Mouse (Mus musculus) cortical plate, adult 2 months (tissue): ENCODE measurements around the gene Fam198b. TPM values are rescaled to one million over a fixed set of nuclear protein-coding genes. Genes with fewer than 3 reads are reported as not detected.

Experiments
- H3K27ac ChIP-seq: fragments of 200-500 bp; 2 replicates; pipeline ENCODE4 v1.5.1; 2012; ENCODE audit warnings: low read length, control low read depth, inconsistent platforms; ENCODE audit not compliant: insufficient read depth
- H3K4me1 ChIP-seq: fragments of 200-500 bp; 2 replicates; pipeline ENCODE4 v1.6.1; 2011; ENCODE audit warnings: low read length; ENCODE audit not compliant: control insufficient read depth, insufficient read depth
- H3K4me3 ChIP-seq: fragments of 200-500 bp; 2 replicates; pipeline ENCODE4 v1.5.1; 2011; ENCODE audit warnings: mild to moderate bottlenecking, low read length, control low read depth; ENCODE audit not compliant: insufficient read depth
- CTCF ChIP-seq: fragments of 200-500 bp; IDR thresholded peaks from 2 replicates; pipeline ENCODE4 v1.5.1; 2011; ENCODE audit warnings: mild to moderate bottlenecking, control low read depth, low read length; ENCODE audit not compliant: insufficient read depth; ENCODE audit errors: extremely low read depth
- POLR2A ChIP-seq: fragments of 200-500 bp; IDR thresholded peaks from 2 replicates; pipeline ENCODE4 v1.6.1; 2011; ENCODE audit warnings: mild to moderate bottlenecking, low read length, control low read depth; ENCODE audit not compliant: insufficient read depth; ENCODE audit errors: extremely low read depth
- polyA plus RNA-seq: library from polyadenylated mRNA; depleted of rRNA; stranded (reverse); fragments of >200 nt; gene quantifications from 2 replicates; pipeline ENCODE4 v1.2.3, GENCODE M21; 2012

The Fam198b gene
- polyA plus RNA-seq, 1 experiment, result 2.4 TPM

DNA sequence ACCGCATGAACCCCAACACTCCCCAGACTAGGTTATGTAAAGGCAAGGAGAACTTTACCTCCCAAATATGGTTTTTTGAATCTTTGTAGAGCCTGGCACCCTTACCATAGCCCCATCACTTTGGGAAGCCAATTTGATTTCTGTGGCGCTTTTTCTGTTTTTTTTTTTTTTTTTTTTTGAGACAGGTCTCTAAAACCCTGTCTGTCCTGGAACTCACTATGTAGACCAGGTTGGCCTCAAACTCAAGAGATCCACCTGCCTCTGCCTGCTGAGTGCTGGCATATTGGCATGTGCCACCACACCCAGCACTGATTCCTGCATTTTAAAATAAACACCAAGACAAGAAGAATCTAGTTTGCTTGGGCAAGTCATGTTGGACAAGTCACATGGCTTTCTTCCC is 16.2 kb downstream of the Fam198b start:
- no peak overlapping the region for H3K4me3 ChIP-seq
- H3K27ac ChIP-seq, result no peak overlapping the region
- peaks cover 7% of the 10 kb centered on the region for H3K4me1 ChIP-seq
- no peak for TF ChIP-seq CTCF
- no peak for TF ChIP-seq POLR2A

DNA sequence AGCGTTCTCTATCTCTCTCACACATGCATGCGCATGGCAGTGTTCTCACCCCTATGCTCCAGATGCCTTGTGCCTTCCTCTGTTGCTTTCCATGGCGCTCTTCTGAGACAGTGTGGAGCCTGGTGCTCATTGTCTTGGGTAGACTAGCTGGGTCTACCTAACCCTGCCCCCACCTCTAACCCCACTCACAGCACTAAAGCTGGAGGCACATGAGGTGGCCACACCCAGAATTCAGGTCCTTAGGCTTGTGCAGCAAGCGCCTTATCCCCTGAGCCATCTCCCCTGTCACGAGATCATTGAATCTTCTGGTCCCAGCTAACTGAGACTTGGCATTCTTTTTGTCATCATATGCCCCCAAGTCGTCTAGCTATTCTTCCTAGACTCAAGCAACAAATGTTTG is 17.0 kb downstream of the Fam198b start:
- H3K4me1 ChIP-seq, result peaks cover 7% of the 10 kb centered on the region
- TF ChIP-seq CTCF, result no peak
- TF ChIP-seq POLR2A, result no peak
- no peak overlapping the region for H3K27ac ChIP-seq

DNA sequence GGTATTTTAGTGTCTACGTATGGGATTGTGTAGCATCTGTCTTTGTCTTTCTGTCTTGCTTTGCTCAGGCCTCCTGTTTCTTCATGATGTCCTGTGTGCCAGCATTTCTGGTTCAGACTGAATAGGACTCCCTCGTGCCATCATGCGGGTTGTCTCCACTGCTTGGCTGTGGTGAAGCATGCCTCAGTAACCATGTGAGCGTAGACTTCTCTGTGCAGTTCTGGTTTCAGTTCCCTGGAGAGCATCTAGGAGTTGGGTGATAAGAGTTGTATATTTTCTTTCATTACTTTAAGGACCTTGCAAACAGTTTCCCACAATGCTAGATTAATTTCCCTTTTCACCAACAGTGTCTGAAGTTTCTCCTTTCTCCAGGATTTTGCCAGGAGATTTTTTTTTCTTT is 17.4 kb downstream of the Fam198b start:
- TF ChIP-seq CTCF (no peak), POLR2A (no peak)
- Histone ChIP-seq H3K4me1 (peaks cover 7% of the 10 kb centered on the region), H3K4me3 (no peak overlapping the region), H3K27ac (no peak overlapping the region)

More for the DNA sequence above, 17.0 kb downstream of the Fam198b start:
- H3K4me3 ChIP-seq, result no peak overlapping the region

DNA sequence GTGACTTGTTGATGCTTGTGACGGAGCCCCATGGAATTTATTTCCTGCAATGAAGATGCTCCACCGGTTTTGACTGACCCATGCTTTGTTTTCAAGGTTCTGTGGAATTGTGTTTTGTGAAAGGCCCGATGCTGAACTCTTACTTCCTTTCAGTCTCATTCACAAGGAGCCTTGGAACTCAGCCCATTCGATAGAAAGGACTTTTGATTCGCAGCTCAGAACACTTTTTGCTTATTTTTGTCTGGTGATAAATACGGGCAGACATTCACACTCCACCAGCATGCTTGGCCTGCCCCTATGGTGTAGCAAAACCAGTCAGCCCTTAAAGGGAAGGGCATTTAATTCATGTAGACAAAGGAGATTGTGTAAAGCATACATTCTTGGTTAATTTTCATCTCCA is 19.5 kb downstream of the Fam198b start:
- Histone ChIP-seq H3K27ac (no peak overlapping the region), H3K4me1 (no peaks in the 10 kb centered on the region; the same call in 1 of the 2 replicates), H3K4me3 (no peak overlapping the region)
- TF ChIP-seq CTCF, result no peak
- TF ChIP-seq POLR2A, result no peak

DNA sequence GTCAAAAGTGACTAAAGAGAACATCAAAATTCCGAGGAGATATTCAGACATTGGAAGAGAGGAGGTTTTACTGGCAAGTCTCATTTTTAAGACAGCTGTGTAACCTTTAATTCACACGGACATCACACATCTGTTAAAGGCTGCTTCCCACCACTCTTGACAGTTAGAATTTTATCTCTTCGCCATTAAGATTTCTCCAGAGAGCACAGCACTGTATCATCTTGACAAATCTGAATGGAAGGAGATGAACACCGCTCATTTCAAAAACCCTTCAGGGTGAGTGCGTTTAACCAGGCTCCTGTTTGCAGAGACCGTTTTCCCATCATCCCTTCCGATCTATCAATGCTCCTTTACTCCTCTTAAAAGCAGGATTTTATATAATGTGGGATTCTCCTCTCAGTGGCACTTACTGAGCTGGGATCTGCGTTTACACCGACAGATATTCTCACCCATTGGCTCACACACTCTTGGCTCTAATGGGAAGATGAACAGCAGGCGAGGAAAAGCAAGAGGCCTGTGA is 20.0 kb downstream of the Fam198b start:
- Histone ChIP-seq H3K27ac (no peak overlapping the region), H3K4me1 (no peaks in the 10 kb centered on the region; the same call in 1 of the 2 replicates), H3K4me3 (no peak overlapping the region)
- TF ChIP-seq POLR2A, result no peak
- TF ChIP-seq CTCF, result no peak

DNA sequence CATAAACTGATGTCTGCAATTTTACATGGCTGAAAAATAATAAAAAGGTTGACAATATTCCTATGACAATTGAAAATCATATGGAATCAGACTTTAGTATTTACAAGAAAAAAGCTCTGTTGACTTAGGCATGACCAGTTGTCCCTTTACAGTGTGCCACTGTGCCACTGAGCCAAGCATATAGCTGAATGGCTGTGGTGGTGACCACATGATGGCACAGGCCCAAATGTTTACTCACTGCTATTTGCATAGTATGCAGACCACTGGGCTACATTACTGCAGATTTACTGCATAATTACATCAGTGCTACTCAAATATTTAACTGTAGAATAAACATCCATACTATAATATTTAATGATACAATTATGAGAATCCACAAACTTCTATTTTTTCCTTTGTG is 21.1 kb downstream of the Fam198b start:
- H3K4me3 ChIP-seq, result no peak overlapping the region
- TF ChIP-seq CTCF, result no peak
- TF ChIP-seq POLR2A, result no peak
- H3K4me1 ChIP-seq, result no peaks in the 10 kb centered on the region; the same call in 1 of the 2 replicates
- H3K27ac ChIP-seq, result no peak overlapping the region

DNA sequence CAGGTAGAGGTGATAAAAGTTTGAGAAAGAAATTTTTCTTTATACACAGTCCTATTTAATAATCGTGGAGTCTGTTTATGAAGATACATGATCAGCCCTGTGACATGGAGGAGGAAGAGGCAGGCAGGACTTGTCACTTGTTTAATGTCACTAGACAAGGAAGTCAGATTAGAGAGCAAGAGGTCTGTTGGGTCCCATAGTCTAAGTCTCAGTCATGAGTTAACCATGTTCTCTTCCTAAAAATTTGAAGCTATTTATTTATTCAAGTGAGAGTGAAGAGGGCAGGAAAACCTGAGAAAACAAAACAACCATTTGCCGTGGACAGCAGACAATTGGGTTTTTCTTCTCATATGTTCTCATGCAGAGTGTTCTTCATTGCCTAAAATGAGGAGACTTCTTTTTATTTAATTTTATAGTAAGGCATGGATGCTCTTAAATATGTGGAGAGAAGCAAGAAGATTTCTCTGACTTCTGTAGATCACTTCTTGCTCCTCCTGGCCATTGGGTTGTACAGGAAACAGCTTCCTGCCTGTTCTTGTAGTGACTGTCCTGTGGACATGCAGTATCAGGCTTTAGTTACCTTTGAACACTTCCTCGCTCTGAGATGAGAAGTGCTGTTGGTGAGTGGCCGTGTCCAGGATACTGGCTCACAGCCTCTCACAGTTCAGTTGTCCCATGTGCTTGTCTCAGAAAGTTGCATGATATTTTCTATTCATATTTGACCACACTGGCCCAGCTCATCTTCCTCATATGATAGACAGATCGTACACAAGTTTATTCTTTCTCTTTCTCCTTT is 22.1 kb downstream of the Fam198b start:
- H3K27ac ChIP-seq, result no peak overlapping the region
- H3K4me3 ChIP-seq, result no peak overlapping the region
- H3K4me1 ChIP-seq, result no peaks in the 10 kb centered on the region; the same call in 1 of the 2 replicates
- TF ChIP-seq CTCF, result no peak
- TF ChIP-seq POLR2A, result no peak

DNA sequence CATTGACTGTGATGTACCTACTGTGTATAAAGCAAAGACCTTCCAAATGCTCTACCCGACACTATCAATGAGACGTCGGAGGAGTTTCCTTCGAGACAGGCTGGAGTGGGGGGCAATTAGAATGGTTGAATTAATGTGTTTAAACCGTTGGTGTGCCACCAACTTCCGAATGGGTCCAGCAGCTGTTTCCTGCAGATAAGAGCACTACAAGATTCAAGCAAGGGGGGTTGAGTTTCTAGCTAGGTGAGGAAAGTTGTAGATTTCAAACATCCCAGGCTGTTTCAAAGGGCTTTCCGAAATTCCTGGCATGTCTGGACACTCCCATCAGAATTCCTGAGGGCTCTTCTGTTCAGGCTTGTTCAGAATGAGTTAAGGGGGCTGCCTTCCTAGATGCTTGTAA is 22.9 kb downstream of the Fam198b start:
- H3K27ac ChIP-seq, result no peak overlapping the region; the same call in 1 of the 2 replicates
- TF ChIP-seq CTCF (no peak), POLR2A (no peak)
- no peaks in the 10 kb centered on the region; the same call in 1 of the 2 replicates for H3K4me1 ChIP-seq
- H3K4me3 ChIP-seq, result no peak overlapping the region

DNA sequence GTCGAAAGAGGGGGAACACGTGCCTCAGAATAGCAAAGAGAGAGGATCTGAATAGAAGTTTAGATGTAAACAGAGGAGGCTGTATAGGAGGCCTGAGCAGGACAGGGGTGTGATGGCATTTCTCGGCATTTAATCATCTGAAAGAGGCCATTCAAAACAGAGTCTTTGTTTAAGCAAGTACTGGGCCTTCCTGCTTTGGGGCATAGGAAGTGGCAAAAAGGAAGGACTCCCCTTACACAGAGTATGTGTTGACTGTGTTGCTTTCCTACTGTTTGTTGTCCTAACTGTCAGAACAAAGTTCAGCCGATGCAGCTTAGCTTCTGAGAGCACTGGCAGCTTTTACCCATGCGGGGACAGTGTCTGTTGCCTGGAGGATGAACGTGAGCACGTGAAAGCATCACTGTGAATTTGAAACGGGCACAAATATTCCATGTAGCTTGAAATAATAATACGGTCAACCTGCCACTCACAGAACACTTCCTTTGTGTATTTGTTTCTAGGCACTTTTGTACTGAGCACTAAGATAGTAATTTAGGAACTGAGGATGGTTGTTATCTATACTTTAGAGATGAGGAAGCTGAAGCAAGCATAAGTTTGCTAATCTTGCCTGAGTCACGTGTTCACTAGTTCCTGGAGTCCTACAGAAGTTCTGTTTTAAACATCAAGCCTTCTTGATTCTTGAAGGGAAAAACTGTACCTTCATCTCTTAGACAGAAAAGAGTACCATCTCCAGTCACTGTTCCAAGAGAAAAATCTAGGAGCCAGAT is 26.2 kb downstream of the Fam198b start:
- Histone ChIP-seq H3K4me1 (no peaks in the 10 kb centered on the region; the same call in 1 of the 2 replicates), H3K27ac (no peak overlapping the region), H3K4me3 (no peak overlapping the region)
- no peak for TF ChIP-seq POLR2A
